Mouse (Mus musculus): ENCODE data around the gene Ccdc74a. TPM values are rescaled to one million over a fixed set of nuclear protein-coding genes. Genes with fewer than 3 reads are reported as not detected.
"Not testable (repeated sequence)": the region's sequence is repeated elsewhere in the genome, so short reads cannot be mapped to it uniquely, and the experiment has no call there.

Gene Ccdc74a
- 1.6 and 2.7 TPM in 2 replicates for polyA plus RNA-seq (2011; ENCODE audit: insufficient read depth, insufficient read length, low read depth, missing spikeins)

DNA sequence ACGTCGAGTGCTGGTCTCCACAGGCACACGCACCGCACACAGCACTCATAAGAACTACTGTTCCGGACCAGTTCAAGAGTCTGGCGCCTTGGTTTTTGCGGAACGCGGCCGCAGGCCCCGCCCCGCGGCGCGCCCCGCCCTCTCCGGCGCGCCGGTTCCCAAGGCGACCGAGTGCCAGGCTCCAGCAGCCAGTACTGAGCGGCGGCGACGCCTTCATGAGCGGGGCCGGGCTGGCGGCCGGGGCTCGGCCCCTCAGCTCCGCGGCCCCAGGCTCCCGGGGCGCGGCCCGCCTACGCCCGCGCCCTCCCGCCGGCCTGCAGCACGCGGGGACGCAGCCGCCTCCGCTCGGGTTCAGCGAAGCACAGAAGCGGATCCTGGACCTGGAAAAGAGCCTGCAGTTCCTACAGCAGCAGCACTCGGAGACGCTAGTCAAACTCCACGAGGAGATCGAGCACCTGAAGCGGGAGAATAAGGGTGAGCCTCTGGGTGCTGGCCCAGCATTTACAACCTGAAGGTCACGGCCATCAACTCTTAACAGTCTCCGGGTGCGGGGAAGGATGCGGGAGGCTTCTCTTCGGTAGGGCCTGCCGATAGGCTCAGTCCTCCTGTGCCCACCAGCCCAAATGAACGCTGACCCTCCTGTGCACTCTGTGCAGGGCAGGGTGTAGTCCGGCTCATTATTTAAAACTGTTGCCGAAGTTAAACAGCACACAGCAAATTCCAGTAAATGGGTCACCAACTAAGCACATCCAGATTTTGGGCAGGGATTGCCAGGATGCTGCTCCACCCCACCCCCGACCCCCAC is at the start of gene Ccdc74a:
TSS of gene Ccdc74a (plus strand) at position 161 of the 805 bp plus-strand sequence.
- Histone ChIP-seq H3K9ac (ENCODE audit: low read depth, poor library complexity, severe bottlenecking) (peak within 1 kb of the TSS; percentile 71), H3K9me3 (replicated peaks; ENCODE audit: control insufficient read depth, insufficient read depth, low read length, poor library complexity, severe bottlenecking) (no peaks in the 10 kb centered on the region), H3K27me3 (ENCODE audit: control insufficient read depth, insufficient read depth, low read length, poor library complexity, severe bottlenecking) (no peaks in the 10 kb centered on the region), H3K27ac (ENCODE audit: insufficient read depth, low read length) (no peak within 1 kb of the TSS), H3K4me3 (ENCODE audit: low read depth, low read length) (peak within 1 kb of the TSS; percentile 70), H3K4me1 (ENCODE audit: control insufficient read depth, insufficient read depth, low read length) (no peaks in the 10 kb centered on the region), H3K36me3 (ENCODE audit: control insufficient read depth, insufficient read depth, low read length, poor library complexity, severe bottlenecking) (peaks cover 2% of the 10 kb centered on the region)
- TF ChIP-seq POLR2A (IDR thresholded peaks at IDR 0.05; ENCODE audit: insufficient read depth, low read length) (no peak), EP300 (IDR thresholded peaks at IDR 0.05; ENCODE audit: insufficient read depth, low read depth, low read length) (no peak), CTCF (IDR thresholded peaks at IDR 0.05; ENCODE audit: low read depth, low read length) (no peak)

DNA sequence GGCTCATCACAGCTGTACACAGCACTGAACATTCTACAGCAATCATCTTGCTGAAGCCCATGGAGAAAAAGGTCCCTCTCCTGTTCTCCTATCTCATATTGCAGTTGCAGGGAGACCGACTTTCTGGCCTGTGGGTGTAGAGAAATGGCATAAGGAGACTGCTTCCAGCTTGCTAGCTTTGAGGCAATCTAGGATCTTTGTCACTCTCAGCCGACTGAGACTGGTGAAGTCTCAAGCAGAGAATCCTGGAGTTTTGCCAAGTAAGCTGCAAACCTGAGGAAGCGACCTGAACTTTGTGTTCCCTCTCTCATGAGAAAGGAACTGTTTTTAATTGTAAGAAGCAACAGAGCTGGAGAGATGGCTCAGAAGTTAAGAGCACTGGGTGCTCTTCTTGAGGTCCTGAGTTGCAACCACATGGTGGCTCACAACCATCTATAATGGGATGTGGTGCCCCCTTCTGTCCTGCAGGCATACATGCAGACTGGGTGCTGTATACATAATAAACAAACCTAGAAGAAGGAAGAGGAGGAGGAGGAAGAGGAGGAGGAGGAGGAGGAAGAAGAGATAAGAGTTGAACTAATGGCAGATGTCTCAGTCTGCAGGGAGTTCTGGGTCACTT is 45.2 kb upstream of the Ccdc74a start:
- H3K4me1 ChIP-seq (ENCODE audit: control insufficient read depth, insufficient read depth, low read length) = no peaks in the 10 kb centered on the region
- H3K4me3 ChIP-seq (ENCODE audit: low read depth, low read length) = no peak overlapping the region
- H3K9ac ChIP-seq (ENCODE audit: low read depth, poor library complexity, severe bottlenecking) = no peak overlapping the region
- H3K9me3 ChIP-seq (replicated peaks; ENCODE audit: control insufficient read depth, insufficient read depth, low read length, poor library complexity, severe bottlenecking) = no peaks in the 10 kb centered on the region
- H3K27ac ChIP-seq (ENCODE audit: insufficient read depth, low read length) = no peak overlapping the region
- no peaks in the 10 kb centered on the region for H3K36me3 ChIP-seq (ENCODE audit: control insufficient read depth, insufficient read depth, low read length, poor library complexity, severe bottlenecking)
- H3K27me3 ChIP-seq (ENCODE audit: control insufficient read depth, insufficient read depth, low read length, poor library complexity, severe bottlenecking) = no peaks in the 10 kb centered on the region
- TF ChIP-seq CTCF (IDR thresholded peaks at IDR 0.05; ENCODE audit: low read depth, low read length) = peak; percentile 52
- no peak for TF ChIP-seq POLR2A (IDR thresholded peaks at IDR 0.05; ENCODE audit: insufficient read depth, low read length)
- TF ChIP-seq EP300 (IDR thresholded peaks at IDR 0.05; ENCODE audit: insufficient read depth, low read depth, low read length) = no peak

DNA sequence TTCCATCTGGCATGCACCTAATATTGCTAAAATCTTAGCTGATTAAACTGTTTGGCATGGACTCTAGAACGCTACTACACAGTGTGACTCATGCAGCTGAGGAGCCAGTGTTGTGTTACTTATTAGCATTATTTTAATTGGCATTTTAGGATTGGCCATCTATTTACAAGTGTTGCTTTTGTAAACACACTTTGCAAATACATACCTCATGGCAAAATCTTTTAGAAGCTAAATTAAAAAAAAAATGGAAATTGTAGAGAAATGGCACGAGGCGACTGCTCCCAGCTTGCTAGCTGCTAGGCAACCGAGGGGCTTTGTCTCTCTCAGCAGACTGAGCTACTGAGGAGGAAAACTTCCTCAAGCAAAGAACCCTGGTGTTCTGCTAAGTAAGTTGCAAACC is 41.3 kb upstream of the Ccdc74a start:
- Histone ChIP-seq H3K9me3 (replicated peaks; ENCODE audit: control insufficient read depth, insufficient read depth, low read length, poor library complexity, severe bottlenecking) (no peaks in the 10 kb centered on the region; the same call in 1 of the 2 replicates), H3K36me3 (ENCODE audit: control insufficient read depth, insufficient read depth, low read length, poor library complexity, severe bottlenecking) (no peaks in the 10 kb centered on the region), H3K4me1 (ENCODE audit: control insufficient read depth, insufficient read depth, low read length) (no peaks in the 10 kb centered on the region), H3K9ac (ENCODE audit: low read depth, poor library complexity, severe bottlenecking) (no peak overlapping the region), H3K4me3 (ENCODE audit: low read depth, low read length) (no peak overlapping the region), H3K27ac (ENCODE audit: insufficient read depth, low read length) (no peak overlapping the region), H3K27me3 (ENCODE audit: control insufficient read depth, insufficient read depth, low read length, poor library complexity, severe bottlenecking) (no peaks in the 10 kb centered on the region)
- TF ChIP-seq POLR2A (IDR thresholded peaks at IDR 0.05; ENCODE audit: insufficient read depth, low read length) (no peak), EP300 (IDR thresholded peaks at IDR 0.05; ENCODE audit: insufficient read depth, low read depth, low read length) (no peak), CTCF (IDR thresholded peaks at IDR 0.05; ENCODE audit: low read depth, low read length) (no peak)

DNA sequence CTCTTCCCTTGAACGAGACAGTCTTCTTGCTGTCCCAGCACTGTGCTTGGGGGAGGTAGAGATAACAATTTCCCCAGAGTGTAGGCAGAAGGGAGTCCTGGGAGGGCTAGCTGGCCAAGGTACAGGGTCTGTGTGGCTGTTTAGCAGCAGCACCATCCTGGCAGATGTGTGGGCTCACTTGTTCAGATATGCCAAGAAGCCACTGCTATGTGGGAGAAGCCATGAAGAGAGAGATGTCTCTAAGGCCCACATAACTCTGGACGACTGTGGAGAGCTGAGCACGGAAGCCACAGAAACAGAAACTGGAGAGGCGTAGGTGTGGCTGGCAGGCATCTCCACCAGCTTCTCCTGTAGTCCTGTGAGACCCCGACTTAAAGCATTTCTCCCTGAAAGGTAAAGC is 40.6 kb upstream of the Ccdc74a start:
- H3K27me3 ChIP-seq (ENCODE audit: control insufficient read depth, insufficient read depth, low read length, poor library complexity, severe bottlenecking) = no peaks in the 10 kb centered on the region
- H3K9me3 ChIP-seq (replicated peaks; ENCODE audit: control insufficient read depth, insufficient read depth, low read length, poor library complexity, severe bottlenecking) = no peaks in the 10 kb centered on the region; the same call in 1 of the 2 replicates
- no peaks in the 10 kb centered on the region for H3K4me1 ChIP-seq (ENCODE audit: control insufficient read depth, insufficient read depth, low read length)
- H3K27ac ChIP-seq (ENCODE audit: insufficient read depth, low read length) = no peak overlapping the region
- no peak overlapping the region for H3K4me3 ChIP-seq (ENCODE audit: low read depth, low read length)
- no peak for TF ChIP-seq EP300 (IDR thresholded peaks at IDR 0.05; ENCODE audit: insufficient read depth, low read depth, low read length)
- TF ChIP-seq POLR2A (IDR thresholded peaks at IDR 0.05; ENCODE audit: insufficient read depth, low read length) = no peak
- no peak for TF ChIP-seq CTCF (IDR thresholded peaks at IDR 0.05; ENCODE audit: low read depth, low read length)
- H3K36me3 ChIP-seq (ENCODE audit: control insufficient read depth, insufficient read depth, low read length, poor library complexity, severe bottlenecking) = no peaks in the 10 kb centered on the region
- no peak overlapping the region for H3K9ac ChIP-seq (ENCODE audit: low read depth, poor library complexity, severe bottlenecking)

GRCm38 (mm10) chr16:17611383-17611782 is 34.9 kb upstream of the Ccdc74a start:
- H3K4me3 ChIP-seq (ENCODE audit: low read depth, low read length) = no peak overlapping the region
- no peaks in the 10 kb centered on the region; the same call in 1 of the 2 replicates for H3K9me3 ChIP-seq (replicated peaks; ENCODE audit: control insufficient read depth, insufficient read depth, low read length, poor library complexity, severe bottlenecking)
- no peak overlapping the region for H3K9ac ChIP-seq (ENCODE audit: low read depth, poor library complexity, severe bottlenecking)

DNA sequence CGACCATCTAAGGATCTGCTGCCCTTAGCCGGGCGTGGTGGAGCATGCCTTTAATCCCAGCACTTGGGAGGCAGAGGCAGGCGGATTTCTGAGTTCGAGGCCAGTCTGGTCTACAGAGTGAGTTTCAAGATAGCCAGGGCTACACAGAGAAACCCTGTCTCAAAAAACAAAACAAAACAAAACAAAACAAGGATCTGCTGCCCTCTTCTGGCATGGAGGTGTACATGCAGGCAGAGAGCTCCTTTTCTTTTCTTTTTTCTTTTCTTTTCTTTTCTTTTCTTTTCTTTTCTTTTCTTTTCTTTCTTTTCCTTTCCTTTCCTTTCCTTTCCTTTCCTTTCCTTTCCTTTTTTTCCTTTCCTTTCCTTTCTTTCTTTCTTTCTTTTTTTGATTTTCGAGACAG is 31.5 kb upstream of the Ccdc74a start:
- H3K36me3 ChIP-seq (ENCODE audit: control insufficient read depth, insufficient read depth, low read length, poor library complexity, severe bottlenecking); H3K27me3 ChIP-seq (ENCODE audit: control insufficient read depth, insufficient read depth, low read length, poor library complexity, severe bottlenecking); H3K4me1 ChIP-seq (ENCODE audit: control insufficient read depth, insufficient read depth, low read length); H3K9ac ChIP-seq (ENCODE audit: low read depth, poor library complexity, severe bottlenecking); H3K4me3 ChIP-seq (ENCODE audit: low read depth, low read length); H3K9me3 ChIP-seq (replicated peaks; ENCODE audit: control insufficient read depth, insufficient read depth, low read length, poor library complexity, severe bottlenecking); H3K27ac ChIP-seq (ENCODE audit: insufficient read depth, low read length): not testable (repeated sequence)
- peak; percentile 2 for TF ChIP-seq CTCF (IDR thresholded peaks at IDR 0.05; ENCODE audit: low read depth, low read length)

More at GRCm38 (mm10) chr16:17611383-17611782, 34.9 kb upstream of the Ccdc74a start:
- peaks cover under 1% of the 10 kb centered on the region for H3K4me1 ChIP-seq (ENCODE audit: control insufficient read depth, insufficient read depth, low read length)
- H3K27ac ChIP-seq (ENCODE audit: insufficient read depth, low read length) = no peak overlapping the region
- TF ChIP-seq EP300 (IDR thresholded peaks at IDR 0.05; ENCODE audit: insufficient read depth, low read depth, low read length) = no peak
- TF ChIP-seq CTCF (IDR thresholded peaks at IDR 0.05; ENCODE audit: low read depth, low read length) = no peak
- no peak for TF ChIP-seq POLR2A (IDR thresholded peaks at IDR 0.05; ENCODE audit: insufficient read depth, low read length)
- H3K27me3 ChIP-seq (ENCODE audit: control insufficient read depth, insufficient read depth, low read length, poor library complexity, severe bottlenecking) = no peaks in the 10 kb centered on the region
- H3K36me3 ChIP-seq (ENCODE audit: control insufficient read depth, insufficient read depth, low read length, poor library complexity, severe bottlenecking) = no peaks in the 10 kb centered on the region
